Mouse (Mus musculus) limb, embryonic 10.5 days (tissue): ENCODE data around the gene Zfp143. TPM values are rescaled to one million over a fixed set of nuclear protein-coding genes. Genes with fewer than 3 reads are reported as not detected.
"Not testable (repeated sequence)": the region's sequence is repeated elsewhere in the genome, so short reads cannot be mapped to it uniquely, and the experiment has no call there.

Experiments
- DNase-seq: peaks from one replicate; pipeline ENCODE4 v3.0.0-alpha.2; 2017; ENCODE audit warnings: low spot score
- H3K27ac ChIP-seq: fragments of 300-500 bp; sonication (generic); 2 replicates; pipeline ENCODE4 v1.5.1; 2016; ENCODE audit warnings: mild to moderate bottlenecking
- H3K27me3 ChIP-seq: fragments of 300-500 bp; sonication (generic); 2 replicates; pipeline ENCODE4 v1.6.1; 2016; ENCODE audit warnings: low read depth, mild to moderate bottlenecking; ENCODE audit not compliant: poor library complexity, severe bottlenecking
- H3K36me3 ChIP-seq: fragments of 300-500 bp; sonication (generic); 2 replicates; pipeline ENCODE4 v1.6.1; 2016; ENCODE audit warnings: mild to moderate bottlenecking, moderate library complexity
- H3K4me1 ChIP-seq: fragments of 300-500 bp; sonication (generic); 2 replicates; pipeline ENCODE4 v1.6.1; 2016
- H3K4me3 ChIP-seq: fragments of 300-500 bp; sonication (generic); 2 replicates; pipeline ENCODE4 v1.5.1; 2016; ENCODE audit warnings: mild to moderate bottlenecking, moderate library complexity
- H3K9me3 ChIP-seq: fragments of 300-500 bp; sonication (generic); replicated peaks from 2 replicates; pipeline ENCODE4 v1.6.1; 2016; ENCODE audit warnings: mild to moderate bottlenecking
- WGBS: fragments of 180-500 bp; shearing (Covaris S2); methylation state at CpG from one replicate; pipeline ENCODE4 v1.1.7; 2016; 5-methylcytosine and 5-hydroxymethylcytosine counted together
- polyA plus RNA-seq: library from polyadenylated mRNA; unstranded; fragments of >200 nt; fragmentation: Nextera tagmentation; extraction: Ambion mirVana; gene quantifications from 2 replicates; pipeline ENCODE4 v1.2.1, GENCODE M21; 2016

Gene Zfp143
- polyA plus RNA-seq, 1 experiment from 2014 or later, result 27.5 TPM

- H3K4me1 ChIP-seq, result peaks cover 20% of the 10 kb centered on the region
- no peak overlapping the region for H3K27ac ChIP-seq
- no peak overlapping the region for H3K4me3 ChIP-seq
- H3K36me3 ChIP-seq, result no peaks in the 10 kb centered on the region
- WGBS, result 91% methylated on average over 5 of the region's 5 CpGs
- no peaks in the 10 kb centered on the region for H3K9me3 ChIP-seq
- H3K27me3 ChIP-seq, result no peaks in the 10 kb centered on the region
- no peak for DNase-seq
Observed at GRCm38 (mm10) chr7:110105041-110105440, 44.0 kb downstream of the Zfp143 start.

DNA sequence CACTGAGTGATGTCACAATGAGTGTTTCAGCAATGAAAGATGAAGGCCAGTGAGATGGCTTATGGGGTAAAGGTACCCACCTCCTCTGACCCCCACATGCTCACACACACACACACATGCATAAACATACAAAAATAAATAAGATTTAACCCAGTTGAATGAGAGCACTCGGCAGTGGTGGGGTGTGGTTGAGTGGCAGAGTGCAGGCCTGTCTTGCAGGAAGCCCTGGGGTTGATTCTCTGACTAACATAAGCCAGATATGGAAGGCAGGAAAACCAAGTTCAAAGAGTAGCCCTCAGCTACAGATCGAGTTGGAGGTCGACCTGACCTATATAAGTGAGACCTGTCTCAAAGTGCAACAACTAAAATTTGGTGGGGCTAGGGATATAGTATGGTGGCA, 45.6 kb downstream of the Zfp143 start:
- 85% methylated on average over 3 of the region's 3 CpGs for WGBS
- H3K36me3 ChIP-seq, result no peaks in the 10 kb centered on the region
- H3K4me3 ChIP-seq, result no peak overlapping the region
- H3K27ac ChIP-seq, result no peak overlapping the region
- DNase-seq, result no peak
- H3K4me1 ChIP-seq, result peaks cover 15% of the 10 kb centered on the region
- H3K27me3 ChIP-seq, result no peaks in the 10 kb centered on the region
- H3K9me3 ChIP-seq, result no peaks in the 10 kb centered on the region

GRCm38 (mm10) chr7:110108524-110108923, 47.5 kb downstream of the Zfp143 start:
- DNase-seq, H3K4me3 ChIP-seq, H3K36me3 ChIP-seq, H3K27me3 ChIP-seq, H3K9me3 ChIP-seq, H3K27ac ChIP-seq: not testable (repeated sequence)
- peaks cover 15% of the 10 kb centered on the region for H3K4me1 ChIP-seq
- 94% methylated on average over 3 of the region's 3 CpGs for WGBS

- Histone ChIP-seq H3K27me3 (no peaks in the 10 kb centered on the region), H3K36me3 (no peaks in the 10 kb centered on the region), H3K4me1 (peaks cover 15% of the 10 kb centered on the region), H3K9me3 (no peaks in the 10 kb centered on the region), H3K4me3 (peak overlapping the region; percentile 29; the same call in 1 of the 2 replicates), H3K27ac (peak overlapping the region; percentile 76)
- WGBS, result 18% methylated on average over 11 of the region's 11 CpGs
- peak; percentile 60 for DNase-seq
Observed at GRCm38 (mm10) chr7:110108967-110109610, 48.1 kb downstream of the Zfp143 start.

- Histone ChIP-seq H3K27ac (no peak overlapping the region), H3K4me3 (no peak overlapping the region), H3K4me1 (peaks cover 15% of the 10 kb centered on the region), H3K36me3 (no peaks in the 10 kb centered on the region), H3K9me3 (no peaks in the 10 kb centered on the region), H3K27me3 (no peaks in the 10 kb centered on the region)
- DNase-seq, result no peak
- 58% methylated on average over 4 of the region's 4 CpGs for WGBS
Observed at GRCm38 (mm10) chr7:110110061-110110656, 49.1 kb downstream of the Zfp143 start.

GRCm38 (mm10) chr7:110114699-110115098, 53.7 kb downstream of the Zfp143 start:
- no peak overlapping the region for H3K27ac ChIP-seq
- peaks cover 6% of the 10 kb centered on the region for H3K4me1 ChIP-seq
- no peaks in the 10 kb centered on the region for H3K36me3 ChIP-seq
- DNase-seq, result no peak
- no peaks in the 10 kb centered on the region for H3K27me3 ChIP-seq
- H3K4me3 ChIP-seq, result no peak overlapping the region
- H3K9me3 ChIP-seq, result no peaks in the 10 kb centered on the region
- 51% methylated on average over 5 of the region's 5 CpGs for WGBS

- no peaks in the 10 kb centered on the region for H3K9me3 ChIP-seq
- H3K4me3 ChIP-seq, result no peak overlapping the region
- H3K27ac ChIP-seq, result no peak overlapping the region
- H3K4me1 ChIP-seq, result peaks cover 5% of the 10 kb centered on the region; the same call in 1 of the 2 replicates
- H3K36me3 ChIP-seq, result no peaks in the 10 kb centered on the region
- H3K27me3 ChIP-seq, result no peaks in the 10 kb centered on the region
- DNase-seq, result no peak
- WGBS, result 61% methylated on average over 1 of the region's 1 CpGs
Observed at GRCm38 (mm10) chr7:110116731-110117291, 55.8 kb downstream of the Zfp143 start.

- WGBS, result 87% methylated on average over 2 of the region's 2 CpGs
- DNase-seq, result no peak
- Histone ChIP-seq H3K9me3 (no peaks in the 10 kb centered on the region), H3K4me1 (peaks cover 5% of the 10 kb centered on the region; the same call in 1 of the 2 replicates), H3K4me3 (no peak overlapping the region), H3K27me3 (no peaks in the 10 kb centered on the region), H3K36me3 (no peaks in the 10 kb centered on the region), H3K27ac (no peak overlapping the region)
Observed at GRCm38 (mm10) chr7:110118448-110118847, 57.4 kb downstream of the Zfp143 start.

GRCm38 (mm10) chr7:110120157-110120784, 59.3 kb downstream of the Zfp143 start:
- peaks cover 12% of the 10 kb centered on the region for H3K36me3 ChIP-seq
- H3K4me1 ChIP-seq, result peaks cover 20% of the 10 kb centered on the region
- H3K27ac ChIP-seq, result no peak overlapping the region
- H3K9me3 ChIP-seq, result no peaks in the 10 kb centered on the region
- DNase-seq, result no peak
- 88% methylated on average over 2 of the region's 2 CpGs for WGBS
- no peak overlapping the region for H3K4me3 ChIP-seq
- H3K27me3 ChIP-seq, result no peaks in the 10 kb centered on the region

DNA sequence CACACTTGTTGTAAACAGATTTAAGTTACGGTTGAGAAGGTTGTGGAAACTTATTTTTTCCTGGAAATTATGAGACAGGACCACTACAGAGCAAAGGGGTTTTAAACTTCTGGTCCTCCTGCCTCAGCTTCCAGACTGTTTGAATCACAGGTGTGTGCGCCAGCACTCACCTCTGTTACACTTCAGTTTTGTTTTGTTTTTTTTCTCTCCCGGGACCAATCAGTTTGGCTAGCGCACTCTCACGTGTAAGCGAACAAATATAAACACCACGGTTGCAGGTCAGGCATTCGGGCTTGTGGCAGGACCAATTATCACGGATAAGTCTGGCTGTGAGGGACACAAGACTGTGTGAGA, 60.1 kb downstream of the Zfp143 start:
- Histone ChIP-seq H3K27me3 (no peaks in the 10 kb centered on the region), H3K9me3 (no peaks in the 10 kb centered on the region), H3K4me1 (peaks cover 20% of the 10 kb centered on the region), H3K4me3 (peak overlapping the region; percentile 96), H3K27ac (peak overlapping the region; percentile 97), H3K36me3 (peaks cover 16% of the 10 kb centered on the region)
- DNase-seq, result no peak
- WGBS, result 4% methylated on average over 9 of the region's 9 CpGs

DNA sequence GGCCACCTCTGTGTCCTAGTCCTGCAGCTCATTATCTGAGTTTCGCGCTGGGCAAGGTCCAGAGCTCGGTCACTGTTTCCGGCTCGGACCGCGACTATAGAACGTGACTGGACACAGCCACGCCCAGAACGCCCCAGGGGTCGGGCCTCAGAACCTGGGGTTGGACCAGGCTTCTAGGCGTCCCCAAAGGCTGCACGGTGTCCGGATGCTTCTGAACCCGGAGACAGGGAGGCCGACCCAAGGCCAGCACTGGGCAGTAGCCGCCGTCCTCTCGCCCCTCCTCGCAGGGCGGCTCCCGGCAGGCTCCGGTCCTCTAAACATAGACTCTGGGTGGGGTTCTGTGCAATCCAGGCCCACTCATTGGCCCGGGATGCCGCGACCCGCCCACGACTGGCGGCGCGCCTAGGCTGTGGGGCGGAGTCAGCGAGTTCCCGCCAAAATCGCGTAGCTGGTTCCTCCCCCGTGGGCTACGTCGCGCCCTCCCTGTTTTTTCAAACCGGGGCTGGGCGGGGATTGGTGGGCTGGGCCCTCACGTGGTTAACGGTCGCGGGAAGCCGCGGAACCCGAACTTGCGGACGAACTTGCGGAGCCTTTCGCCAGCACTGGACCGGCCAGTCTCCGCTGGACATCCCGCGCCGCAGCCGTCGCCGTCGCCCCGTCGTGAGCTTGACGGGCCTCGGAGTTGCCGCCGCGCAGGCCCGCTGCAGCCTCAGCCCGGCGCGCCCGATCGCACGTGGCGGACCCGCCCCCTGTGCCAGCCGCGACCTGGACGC, 60.7 kb downstream of the Zfp143 start, which contains the start of gene Wee1:
Wee1 (plus strand) TSS at position 531 of the 773 bp plus-strand sequence.
- peaks cover 22% of the 10 kb centered on the region for H3K36me3 ChIP-seq
- H3K27ac ChIP-seq, result peak within 1 kb of the TSS; percentile 97
- peak within 1 kb of the TSS; percentile 96 for H3K4me3 ChIP-seq
- H3K27me3 ChIP-seq, result no peaks in the 10 kb centered on the region
- peak; percentile 99 for DNase-seq
- H3K9me3 ChIP-seq, result no peaks in the 10 kb centered on the region
- H3K4me1 ChIP-seq, result peaks cover 20% of the 10 kb centered on the region
- WGBS, result under 1% methylated on average over 81 of the region's 81 CpGs

GRCm38 (mm10) chr7:110122289-110122564, 61.2 kb downstream of the Zfp143 start:
- H3K9me3 ChIP-seq, result no peaks in the 10 kb centered on the region
- WGBS, result 0% methylated on average over 25 of the region's 27 CpGs
- H3K27ac ChIP-seq, result peak overlapping the region; percentile 97
- H3K27me3 ChIP-seq, result no peaks in the 10 kb centered on the region
- H3K4me3 ChIP-seq, result peak overlapping the region; percentile 96
- peaks cover 26% of the 10 kb centered on the region for H3K36me3 ChIP-seq
- DNase-seq, result no peak
- H3K4me1 ChIP-seq, result peaks cover 20% of the 10 kb centered on the region
